Mouse (Mus musculus): ENCODE results near the gene H2-DMb2. TPM values are rescaled to one million over a fixed set of nuclear protein-coding genes. Genes with fewer than 3 reads are reported as not detected.

Gene H2-DMb2
- total and polyA plus RNA-seq, 2 experiments: 0.74 to 3.1 TPM

DNA sequence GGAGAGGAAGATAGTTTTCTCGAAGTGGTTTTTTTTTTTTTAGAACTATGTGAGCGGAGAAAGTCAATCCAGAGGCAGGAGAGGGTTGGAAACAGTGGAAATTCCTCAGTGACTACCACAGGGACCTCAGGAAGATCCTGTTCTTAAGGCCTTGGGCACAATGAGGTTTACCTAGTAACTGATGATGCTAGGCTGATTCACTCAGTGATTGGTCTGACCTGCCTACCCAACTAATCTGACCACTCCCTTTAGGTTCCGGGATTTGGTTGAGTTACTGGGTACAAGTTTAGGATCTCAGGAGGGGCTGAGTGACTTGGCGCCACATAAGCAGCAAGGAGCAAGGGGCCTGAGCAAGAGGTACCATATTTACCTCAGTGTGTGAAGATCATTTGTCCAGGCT lies 9.8 kb downstream of the H2-DMb2 start, which contains the start of gene H2-DMb1:
Gene H2-DMb1 (plus strand): TSS at position 150 of the 400 bp plus-strand sequence.
- 0 out of 2 replicates have a peak within 1 kb of the TSS, but pooled peaks have one; percentile 6 for H3K9ac ChIP-seq (ENCODE audit: low read depth, low read length)
- H3K4me3 ChIP-seq (ENCODE audit: insufficient read depth, low read depth, low read length): peak within 1 kb of the TSS; percentile 44
- H3K36me3 ChIP-seq (ENCODE audit: control insufficient read depth, insufficient read depth, low read length): no peaks in the 10 kb centered on the region
- H3K4me1 ChIP-seq (ENCODE audit: control insufficient read depth, insufficient read depth, low read length): no peaks in the 10 kb centered on the region
- H3K27ac ChIP-seq (replicated peaks; ENCODE audit: insufficient read depth, low read depth, low read length): no peak within 1 kb of the TSS
- no peaks in the 10 kb centered on the region for H3K79me2 ChIP-seq (ENCODE audit: control insufficient read depth, insufficient read depth, low read length)
- no peak for TF ChIP-seq POLR2A (IDR thresholded peaks at IDR 0.05; ENCODE audit: extremely low read depth, insufficient read depth, low read length)
- no peak for TF ChIP-seq CTCF (IDR thresholded peaks at IDR 0.05; ENCODE audit: low read depth, low read length)
- H3K27me3 ChIP-seq (ENCODE audit: control insufficient read depth, insufficient read depth, low read length): no peaks in the 10 kb centered on the region
- DNase-seq (ENCODE audit: extremely low read depth, low read depth, low spot score): peak; percentile 75
- WGBS: 51% methylated on average over 4 of the region's 4 CpGs

DNA sequence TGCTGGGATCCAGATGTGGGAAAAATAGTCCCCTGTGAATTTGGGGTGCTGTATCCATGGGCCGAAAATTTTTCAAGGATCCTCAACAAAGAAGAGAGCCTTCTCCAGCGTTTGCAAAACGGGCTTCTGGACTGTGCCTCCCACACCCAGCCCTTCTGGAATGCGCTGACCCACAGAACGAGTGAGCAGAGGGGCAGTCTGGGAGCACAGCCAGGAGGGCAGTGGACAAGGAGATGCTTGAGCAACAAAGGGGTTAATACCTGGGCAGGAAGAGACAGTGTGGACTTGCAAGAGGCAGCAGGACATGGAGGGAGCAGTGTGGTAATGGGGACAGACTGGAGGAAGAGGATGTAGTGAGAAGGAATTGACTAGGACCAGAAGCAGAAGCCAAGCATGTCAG lies 12.4 kb downstream of the H2-DMb2 start:
- Histone ChIP-seq H3K4me1 (ENCODE audit: control insufficient read depth, insufficient read depth, low read length) (no peaks in the 10 kb centered on the region), H3K27me3 (ENCODE audit: control insufficient read depth, insufficient read depth, low read length) (no peaks in the 10 kb centered on the region), H3K4me3 (ENCODE audit: insufficient read depth, low read depth, low read length) (no peak overlapping the region), H3K79me2 (ENCODE audit: control insufficient read depth, insufficient read depth, low read length) (no peaks in the 10 kb centered on the region), H3K36me3 (ENCODE audit: control insufficient read depth, insufficient read depth, low read length) (no peaks in the 10 kb centered on the region), H3K9ac (ENCODE audit: low read depth, low read length) (no peak overlapping the region), H3K27ac (replicated peaks; ENCODE audit: insufficient read depth, low read depth, low read length) (no peak overlapping the region)
- WGBS: 56% methylated on average over 5 of the region's 5 CpGs
- TF ChIP-seq POLR2A (IDR thresholded peaks at IDR 0.05; ENCODE audit: extremely low read depth, insufficient read depth, low read length) (no peak), CTCF (IDR thresholded peaks at IDR 0.05; ENCODE audit: low read depth, low read length) (no peak)
- no peak for DNase-seq (ENCODE audit: extremely low read depth, low read depth, low spot score)

DNA sequence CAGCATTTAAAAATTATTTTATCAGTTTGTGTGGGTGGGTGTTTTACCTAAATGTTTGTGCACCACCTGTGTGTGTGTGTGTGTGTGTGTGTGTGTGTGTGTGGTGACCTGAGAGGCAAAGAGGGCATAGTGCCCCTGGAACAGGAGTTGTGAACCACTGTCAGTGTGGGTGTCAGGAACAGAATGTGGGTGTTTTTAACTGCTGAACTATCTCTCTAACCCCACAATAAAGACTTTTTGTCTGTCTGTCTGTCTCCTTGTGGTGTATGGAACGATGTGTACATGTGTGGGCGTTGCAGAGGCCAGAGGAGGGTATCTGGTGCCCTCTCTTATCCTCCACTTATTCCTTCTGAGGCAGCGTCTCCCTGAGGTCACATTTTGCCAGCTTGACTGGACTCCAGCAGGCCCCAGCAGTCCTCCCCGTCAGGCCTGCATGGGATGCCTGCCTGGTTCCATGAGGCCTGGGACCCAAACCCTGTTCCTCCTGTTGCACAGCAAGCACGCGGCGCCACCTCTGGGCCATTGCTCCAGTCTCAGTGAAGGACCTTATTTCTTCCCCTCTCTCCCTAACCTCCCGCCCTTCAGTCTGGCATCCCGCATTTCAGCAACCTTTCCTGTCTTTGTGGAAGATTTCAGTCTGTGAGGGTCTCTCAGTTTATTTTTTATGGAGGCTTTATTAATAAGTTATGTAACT lies 21.2 kb downstream of the H2-DMb2 start:
- Histone ChIP-seq H3K9ac (ENCODE audit: low read depth, low read length) (no peak overlapping the region), H3K27me3 (ENCODE audit: control insufficient read depth, insufficient read depth, low read length) (no peaks in the 10 kb centered on the region), H3K36me3 (ENCODE audit: control insufficient read depth, insufficient read depth, low read length) (no peaks in the 10 kb centered on the region), H3K4me3 (ENCODE audit: insufficient read depth, low read depth, low read length) (no peak overlapping the region), H3K27ac (replicated peaks; ENCODE audit: insufficient read depth, low read depth, low read length) (no peak overlapping the region), H3K4me1 (ENCODE audit: control insufficient read depth, insufficient read depth, low read length) (no peaks in the 10 kb centered on the region), H3K79me2 (ENCODE audit: control insufficient read depth, insufficient read depth, low read length) (no peaks in the 10 kb centered on the region)
- TF ChIP-seq CTCF (IDR thresholded peaks at IDR 0.05; ENCODE audit: low read depth, low read length) (peak; percentile 39), POLR2A (IDR thresholded peaks at IDR 0.05; ENCODE audit: extremely low read depth, insufficient read depth, low read length) (no peak)
- WGBS: 57% methylated on average over 9 of the region's 9 CpGs
- no peak for DNase-seq (ENCODE audit: extremely low read depth, low read depth, low spot score)

DNA sequence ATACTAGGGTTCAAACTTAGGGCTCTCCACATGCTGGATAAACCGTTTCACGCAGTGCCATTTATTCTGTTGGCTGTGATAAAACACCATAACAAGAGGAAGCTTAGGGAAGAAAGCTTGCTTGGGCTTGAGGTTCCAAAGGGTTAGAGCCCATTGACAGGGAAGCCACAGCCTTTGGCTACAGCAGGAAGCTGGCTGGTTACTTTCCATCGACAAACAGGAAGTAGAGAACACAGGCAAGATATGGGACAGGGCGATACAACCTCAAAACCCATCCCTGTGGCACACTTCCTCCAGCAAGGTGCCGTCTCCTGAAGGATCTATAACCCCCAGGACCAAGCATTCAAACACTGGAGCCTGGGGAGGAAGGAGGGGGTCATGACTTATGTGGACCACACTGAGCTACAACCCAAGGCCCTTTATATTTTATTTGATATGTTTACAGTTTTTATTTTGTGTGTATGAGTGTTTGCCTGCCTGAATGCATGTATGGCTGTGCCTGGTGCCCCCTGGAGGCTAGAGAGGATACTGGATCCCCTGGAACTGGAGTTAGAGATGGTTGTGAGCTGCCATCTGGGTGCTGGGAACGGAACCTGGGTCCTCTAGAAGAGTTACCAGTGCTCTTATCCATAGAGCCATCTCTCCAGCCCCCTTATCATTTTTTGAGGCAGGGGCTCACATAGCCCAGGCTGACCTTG lies 22.1 kb downstream of the H2-DMb2 start:
- WGBS: 69% methylated on average over 6 of the region's 6 CpGs
- no peak for TF ChIP-seq POLR2A (IDR thresholded peaks at IDR 0.05; ENCODE audit: extremely low read depth, insufficient read depth, low read length)
- TF ChIP-seq CTCF (IDR thresholded peaks at IDR 0.05; ENCODE audit: low read depth, low read length): peak; percentile 25; the same call in 1 of the 2 replicates
- Histone ChIP-seq H3K79me2 (ENCODE audit: control insufficient read depth, insufficient read depth, low read length) (no peaks in the 10 kb centered on the region), H3K4me3 (ENCODE audit: insufficient read depth, low read depth, low read length) (no peak overlapping the region), H3K27me3 (ENCODE audit: control insufficient read depth, insufficient read depth, low read length) (no peaks in the 10 kb centered on the region), H3K27ac (replicated peaks; ENCODE audit: insufficient read depth, low read depth, low read length) (no peak overlapping the region), H3K4me1 (ENCODE audit: control insufficient read depth, insufficient read depth, low read length) (no peaks in the 10 kb centered on the region), H3K36me3 (ENCODE audit: control insufficient read depth, insufficient read depth, low read length) (no peaks in the 10 kb centered on the region), H3K9ac (ENCODE audit: low read depth, low read length) (no peak overlapping the region)
- no peak for DNase-seq (ENCODE audit: extremely low read depth, low read depth, low spot score)

DNA sequence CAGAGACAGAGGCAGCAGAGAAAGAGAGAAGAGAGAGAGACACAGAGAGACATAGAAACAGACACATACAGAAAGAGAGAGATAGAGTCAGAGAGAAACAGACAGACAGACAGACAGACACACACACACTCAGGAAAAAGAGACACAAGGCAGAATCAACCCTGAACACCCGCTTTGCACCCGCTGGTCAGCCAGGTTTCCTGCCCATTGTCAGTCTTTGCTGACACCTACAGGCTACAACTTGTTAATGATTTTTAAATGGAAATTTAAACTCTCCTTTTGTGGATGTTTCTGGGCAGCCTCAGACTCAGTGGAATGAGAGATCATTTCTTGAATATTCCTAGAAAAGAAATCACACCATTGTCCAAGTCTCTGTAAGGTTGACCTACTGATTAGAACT lies 26.2 kb downstream of the H2-DMb2 start:
- no peaks in the 10 kb centered on the region for H3K27me3 ChIP-seq (ENCODE audit: control insufficient read depth, insufficient read depth, low read length)
- WGBS: 0% methylated on average over 2 of the region's 2 CpGs
- H3K4me1 ChIP-seq (ENCODE audit: control insufficient read depth, insufficient read depth, low read length): no peaks in the 10 kb centered on the region
- H3K79me2 ChIP-seq (ENCODE audit: control insufficient read depth, insufficient read depth, low read length): no peaks in the 10 kb centered on the region
- no peak for TF ChIP-seq POLR2A (IDR thresholded peaks at IDR 0.05; ENCODE audit: extremely low read depth, insufficient read depth, low read length)
- peak; percentile 73 for TF ChIP-seq CTCF (IDR thresholded peaks at IDR 0.05; ENCODE audit: low read depth, low read length)
- no peak overlapping the region for H3K9ac ChIP-seq (ENCODE audit: low read depth, low read length)
- H3K4me3 ChIP-seq (ENCODE audit: insufficient read depth, low read depth, low read length): no peak overlapping the region
- DNase-seq (ENCODE audit: extremely low read depth, low read depth, low spot score): peak; percentile 31
- H3K36me3 ChIP-seq (ENCODE audit: control insufficient read depth, insufficient read depth, low read length): no peaks in the 10 kb centered on the region
- no peak overlapping the region for H3K27ac ChIP-seq (replicated peaks; ENCODE audit: insufficient read depth, low read depth, low read length)

DNA sequence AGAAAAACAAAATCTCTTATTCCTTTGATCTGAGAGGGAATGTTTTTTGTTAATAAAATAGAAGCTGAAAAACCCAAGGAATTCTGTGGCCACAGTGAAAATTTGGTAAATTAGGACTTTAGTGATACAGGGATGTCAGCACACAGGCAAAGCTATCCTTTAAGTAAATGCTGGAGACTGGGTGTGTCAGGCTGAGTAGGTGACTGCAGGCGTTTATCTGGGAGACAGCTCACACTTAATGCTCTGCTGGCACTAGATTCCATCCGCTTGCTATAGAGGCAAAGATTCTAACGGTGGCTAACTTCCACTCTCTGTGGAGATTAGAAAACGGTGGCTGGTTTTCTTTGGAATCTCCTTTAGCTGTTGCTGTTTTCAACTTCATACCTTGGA lies 27.4 kb downstream of the H2-DMb2 start:
- Histone ChIP-seq H3K4me1 (ENCODE audit: control insufficient read depth, insufficient read depth, low read length) (no peaks in the 10 kb centered on the region), H3K27ac (replicated peaks; ENCODE audit: insufficient read depth, low read depth, low read length) (no peak overlapping the region), H3K9ac (ENCODE audit: low read depth, low read length) (no peak overlapping the region), H3K79me2 (ENCODE audit: control insufficient read depth, insufficient read depth, low read length) (no peaks in the 10 kb centered on the region), H3K36me3 (ENCODE audit: control insufficient read depth, insufficient read depth, low read length) (no peaks in the 10 kb centered on the region), H3K4me3 (ENCODE audit: insufficient read depth, low read depth, low read length) (no peak overlapping the region), H3K27me3 (ENCODE audit: control insufficient read depth, insufficient read depth, low read length) (no peaks in the 10 kb centered on the region)
- TF ChIP-seq POLR2A (IDR thresholded peaks at IDR 0.05; ENCODE audit: extremely low read depth, insufficient read depth, low read length) (no peak), CTCF (IDR thresholded peaks at IDR 0.05; ENCODE audit: low read depth, low read length) (no peak)
- DNase-seq (ENCODE audit: extremely low read depth, low read depth, low spot score): no peak
- 17% methylated on average over 4 of the region's 4 CpGs for WGBS

All from liver, adult 2 months (tissue).